Mouse (Mus musculus) CD8-positive naive resting alpha-beta T cell, adult 2 months (primary cell): ENCODE data around the gene Nckap5.

Experiments used
- DNase-seq, 2 experiments: peaks; one replicate each; pipeline ENCODE4 v3.0.0; 2022; ENCODE audit warnings: low read depth in 2 of 2, low spot score in 2 of 2

The Nckap5 gene

DNA sequence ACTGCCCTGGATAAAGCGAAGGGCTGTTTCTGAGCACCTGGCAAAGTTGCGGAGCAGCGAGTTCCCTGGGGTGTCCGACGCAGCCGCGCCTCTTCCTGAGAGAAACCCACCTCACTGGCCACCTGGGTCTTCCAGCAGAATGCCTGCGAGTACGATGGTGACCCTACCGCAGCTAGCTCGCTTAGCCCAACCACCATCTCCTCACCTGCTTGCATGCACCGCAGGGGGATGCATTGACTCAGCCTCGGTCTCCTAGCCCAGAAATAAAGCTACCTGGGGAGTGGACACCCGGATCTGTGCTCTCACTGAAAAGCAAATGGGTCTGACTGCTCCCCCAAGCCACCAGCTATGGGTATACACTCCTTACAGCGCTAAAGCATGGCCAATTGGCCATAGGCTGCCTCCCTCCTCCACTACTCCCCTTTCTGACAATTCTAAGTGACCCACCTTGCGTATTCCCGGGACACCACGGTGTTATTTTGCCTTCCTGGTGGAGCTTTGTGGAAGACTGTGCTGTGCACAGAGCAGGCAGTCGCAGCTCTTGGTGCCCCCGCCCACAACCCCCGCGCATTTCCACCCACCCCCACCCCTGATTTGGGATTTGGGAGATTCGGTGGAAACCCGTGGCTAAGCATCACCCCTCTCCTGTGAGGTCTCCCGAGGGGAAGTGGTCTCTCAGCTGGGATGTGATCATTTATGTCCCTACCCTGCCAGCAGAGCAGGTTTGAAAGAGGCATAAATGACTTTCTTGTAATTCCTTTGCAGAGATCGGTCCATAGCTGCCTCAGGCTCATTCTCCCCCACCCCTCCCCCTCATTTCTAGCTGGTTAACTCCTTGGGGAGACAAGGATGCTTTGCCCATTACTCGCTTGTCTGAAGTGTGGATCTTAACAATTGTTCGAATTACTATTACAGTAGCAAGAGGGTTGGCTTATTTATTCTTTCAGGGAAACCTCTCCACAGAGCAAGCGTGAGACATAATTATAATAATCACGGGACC is 917.7 kb downstream of the Nckap5 start, which contains the start of gene Lypd1:
TSS of gene Lypd1 (minus strand) at position 501 of the 1,000 bp plus-strand sequence.
- DNase-seq = no peak

DNA sequence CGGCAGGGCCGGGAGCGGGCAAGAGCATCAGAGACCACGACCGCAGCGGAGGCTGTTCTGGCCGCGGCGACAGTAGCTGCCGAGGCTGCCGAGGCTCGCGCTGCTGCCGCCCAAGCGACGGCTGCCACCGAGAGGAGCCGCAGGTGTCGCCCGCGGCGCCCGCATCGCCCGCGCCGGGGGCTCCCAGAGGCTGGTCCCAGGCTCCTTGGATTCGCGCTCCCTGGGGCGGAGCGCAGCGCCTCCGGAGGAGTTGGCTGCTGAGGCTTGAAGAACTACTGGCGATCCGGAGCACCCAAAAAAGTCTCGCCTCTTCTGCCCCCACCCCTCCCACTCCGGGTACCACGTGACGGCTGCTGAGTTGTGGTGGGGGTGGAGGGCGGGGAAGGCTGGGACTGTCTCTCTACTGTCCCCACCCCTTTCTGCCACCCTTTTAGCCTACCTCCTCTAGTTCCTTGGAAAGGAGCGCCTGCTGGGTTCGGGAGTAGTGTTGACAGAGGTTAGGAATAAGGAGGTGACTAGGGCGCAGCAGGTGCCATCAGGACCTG is 918.6 kb downstream of the Nckap5 start:
- no peak for DNase-seq

- DNase-seq = no peak
Observed at GRCm38 (mm10) chr1:125911337-125911900, 919.2 kb downstream of the Nckap5 start.

GRCm38 (mm10) chr1:125910871-125911265 is 919.7 kb downstream of the Nckap5 start:
- DNase-seq = no peak

- no peak for DNase-seq
Observed at GRCm38 (mm10) chr1:125910211-125910870, 920.3 kb downstream of the Nckap5 start.

GRCm38 (mm10) chr1:125893158-125893557 is 937.4 kb downstream of the Nckap5 start:
- no peak for DNase-seq

DNA sequence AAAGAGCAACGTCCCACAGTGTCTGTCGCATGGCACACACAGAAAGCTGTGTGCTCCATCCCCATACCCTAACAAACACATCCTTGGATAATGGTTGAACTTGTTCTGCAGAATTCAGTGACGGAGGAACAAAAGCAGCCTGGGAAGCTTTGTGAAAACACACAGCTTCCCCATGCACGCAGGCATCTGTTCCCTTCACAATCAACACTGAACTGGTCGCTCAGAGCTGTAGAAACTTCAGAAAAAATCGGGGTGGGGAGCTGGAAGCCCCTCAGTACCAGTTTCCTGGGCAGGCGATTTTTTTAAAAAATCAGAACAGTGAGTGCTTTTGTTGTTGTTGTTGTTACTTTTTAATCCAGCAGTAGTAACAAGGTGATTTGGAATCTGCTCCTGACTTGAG is 960.5 kb downstream of the Nckap5 start:
- no peak for DNase-seq
